Mouse (Mus musculus) neutrophil, adult 5-6 weeks (primary cell): Measurements from ENCODE around the gene Herc6. TPM values are rescaled to one million over a fixed set of nuclear protein-coding genes. Genes with fewer than 3 reads are reported as not detected.
A peak's percentile ranks its signal among the peaks of the same experiment; 100 is the strongest.

Experiments
- ATAC-seq: fragments of 151-379, 151-347 bp; 2 replicates; pipeline ENCODE4 v1.8.0; 2017; ENCODE audit warnings: mild to moderate bottlenecking, moderate TSS enrichment; ENCODE audit not compliant: insufficient number of reproducible peaks, poor library complexity, low FRiP score, severe bottlenecking; ENCODE audit errors: extremely low read depth
- total RNA-seq: library from RNA; stranded (forward); fragments of 200-1000 nt; gene quantifications from 2 replicates; pipeline ENCODE4 v1.2.3, GENCODE M21; 2017

Herc6 gene
- total RNA-seq, 1 experiment from 2014 or later: 43.8 TPM

GRCm38 (mm10) chr6:57570170-57570974 is 10.4 kb upstream of the Herc6 start:
- peak; percentile 80 for ATAC-seq

DNA sequence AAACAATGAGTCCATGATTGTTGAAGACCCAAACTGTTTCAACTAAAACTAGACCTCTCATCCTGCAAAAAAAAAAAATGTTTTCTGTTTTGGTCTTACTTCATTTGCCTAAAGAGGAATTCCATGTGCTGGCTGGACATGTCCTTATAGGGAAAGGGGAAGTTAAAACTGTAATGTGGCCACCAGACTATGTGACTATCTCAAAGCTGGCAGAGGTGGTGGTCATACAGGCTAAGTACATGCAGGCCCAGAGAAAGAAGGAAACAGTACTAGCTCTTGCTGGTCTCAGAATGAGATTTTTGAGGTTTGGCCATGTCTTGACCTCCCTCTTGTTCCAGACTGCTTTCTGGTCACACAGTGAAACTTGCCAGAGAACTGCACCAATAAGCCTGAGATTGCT is 9.2 kb upstream of the Herc6 start:
- ATAC-seq: no peak

DNA sequence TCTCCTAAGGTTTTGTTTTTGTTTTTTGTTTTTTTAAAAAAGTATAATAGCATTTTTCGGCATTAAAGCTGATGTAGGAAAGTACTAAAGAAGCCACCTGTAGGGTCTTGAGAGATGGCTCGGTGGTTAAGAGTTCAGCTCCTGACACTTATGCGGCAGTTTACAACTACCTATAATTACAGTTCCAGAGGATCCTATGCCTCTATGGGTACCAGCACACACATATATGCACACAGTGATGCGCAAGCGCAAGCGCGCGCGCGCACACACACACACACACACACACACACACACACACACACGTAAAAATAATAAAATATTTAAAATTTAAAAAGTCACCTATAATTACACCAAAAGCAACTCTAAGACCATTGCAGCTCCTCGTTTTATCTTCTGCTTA is 795 bp downstream of the Herc6 start:
- no peak for ATAC-seq

GRCm38 (mm10) chr6:57582356-57582755 is 1.6 kb downstream of the Herc6 start:
- ATAC-seq: peak; percentile 74; the same call in 1 of the 2 replicates

GRCm38 (mm10) chr6:57605546-57606307 is 24.9 kb downstream of the Herc6 start:
- no peak for ATAC-seq

DNA sequence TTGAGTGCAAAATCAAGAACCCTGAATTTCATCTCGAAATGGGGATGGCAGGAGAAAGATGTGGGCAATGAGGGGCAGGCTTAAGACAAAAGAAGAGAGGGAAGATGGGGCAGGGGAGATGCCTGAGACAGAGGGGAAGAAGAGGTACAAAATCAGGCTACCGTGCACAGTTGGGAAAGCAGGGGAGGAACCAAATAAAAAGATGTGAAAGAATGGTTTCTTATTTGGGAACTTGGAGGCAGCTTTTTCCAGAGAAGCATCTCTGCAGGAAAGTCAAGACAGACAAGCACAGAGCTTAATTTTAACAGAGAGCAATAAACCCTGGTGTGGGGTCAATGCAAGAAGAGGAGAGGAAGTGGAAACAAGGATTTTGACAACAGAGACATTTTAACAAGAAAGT is 27.2 kb downstream of the Herc6 start:
- no peak for ATAC-seq

- no peak for ATAC-seq
These were observed 28.8 kb downstream of the Herc6 start for GRCm38 (mm10) chr6:57609631-57610030.

DNA sequence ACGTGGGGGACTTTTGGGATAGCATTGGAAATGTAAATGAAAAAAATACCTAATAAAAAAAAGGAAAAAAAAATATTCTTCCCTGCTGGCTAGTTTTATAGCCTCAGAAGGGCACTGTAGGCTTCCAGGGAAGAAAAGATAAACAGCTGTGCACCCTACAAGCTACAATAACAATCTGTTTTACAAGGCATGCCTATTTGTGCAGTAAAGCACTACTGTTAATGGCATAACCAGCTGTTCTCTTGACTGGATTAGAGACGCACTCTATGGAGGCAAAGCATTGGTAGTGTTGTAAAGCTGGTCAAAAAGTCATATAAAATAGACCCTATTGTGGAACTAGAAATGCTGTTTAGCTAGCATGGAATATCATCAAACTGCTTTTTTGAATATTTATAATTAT is 35.0 kb downstream of the Herc6 start:
- ATAC-seq: no peak

GRCm38 (mm10) chr6:57639531-57639930 is 58.7 kb downstream of the Herc6 start:
- ATAC-seq: no peak

GRCm38 (mm10) chr6:57641789-57642188 is 61.0 kb downstream of the Herc6 start:
- no peak for ATAC-seq

DNA sequence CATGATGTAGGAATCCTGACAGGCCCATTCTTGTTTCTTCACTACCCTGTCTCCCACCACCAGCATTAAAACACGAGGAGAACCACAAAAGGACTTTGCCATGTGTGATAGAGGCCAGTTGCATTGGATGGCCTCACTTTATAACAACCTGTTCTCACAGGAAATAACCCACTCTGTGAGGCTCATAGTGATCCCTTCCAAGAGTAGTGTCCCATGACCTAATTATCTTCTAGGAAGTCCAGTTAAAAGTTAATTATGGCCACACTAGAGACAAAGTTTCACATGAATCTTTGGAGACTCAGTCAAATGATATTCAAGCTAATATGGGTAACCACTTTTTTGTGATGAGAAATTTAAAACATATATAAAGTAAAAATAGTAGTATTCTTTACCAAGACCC is 66.5 kb downstream of the Herc6 start:
- ATAC-seq: no peak

- no peak for ATAC-seq
These were observed 80.5 kb downstream of the Herc6 start for GRCm38 (mm10) chr6:57661295-57661694.

DNA sequence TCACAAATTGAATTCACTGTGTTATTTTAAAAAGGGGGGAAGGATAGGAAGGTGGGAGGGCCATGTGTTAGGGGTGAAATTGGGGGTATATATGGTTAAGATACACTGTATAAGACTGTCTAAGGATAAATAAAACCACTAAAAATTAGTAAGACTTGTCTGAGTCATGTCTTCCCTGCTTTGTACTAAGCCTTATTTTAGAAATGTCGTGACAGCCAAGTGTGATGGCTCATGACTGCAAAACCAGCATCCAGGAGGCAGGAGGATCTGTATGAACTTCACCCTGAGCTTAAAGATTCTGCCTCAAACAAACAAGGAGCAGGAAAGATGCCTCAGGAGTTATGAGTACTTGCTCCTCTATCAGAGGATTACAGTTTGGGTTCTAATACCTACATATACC is 103.4 kb downstream of the Herc6 start:
- no peak for ATAC-seq

GRCm38 (mm10) chr6:57691467-57692261 is 110.9 kb downstream of the Herc6 start, which contains the start of gene Pyurf:
Gene Pyurf, minus strand, starts transcription at chr6:57692078.
- ATAC-seq: peak; percentile 91

- ATAC-seq: no peak
These were observed 112.3 kb downstream of the Herc6 start for GRCm38 (mm10) chr6:57693116-57693515.

DNA sequence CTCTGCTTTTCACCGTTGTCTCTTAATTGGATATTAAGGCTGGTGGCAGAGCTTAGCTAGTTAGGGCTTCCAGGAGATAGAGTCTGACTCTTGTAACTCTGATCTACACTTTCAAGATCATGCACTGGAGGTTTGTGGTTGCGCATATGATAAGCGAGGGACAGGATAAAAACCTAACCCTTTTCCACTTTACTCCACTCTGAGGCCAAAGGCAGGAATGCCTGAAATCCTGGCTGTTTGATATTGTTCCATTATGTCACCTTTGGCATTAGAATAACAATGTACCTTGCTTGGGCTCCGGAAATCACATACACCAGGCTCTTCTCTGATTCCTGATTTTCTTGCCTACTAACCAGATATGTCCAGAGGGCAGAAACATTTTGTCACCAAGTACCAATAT is 120.9 kb downstream of the Herc6 start:
- ATAC-seq: no peak

- 0 out of 2 replicates have a peak, but pooled peaks have one; percentile 9 for ATAC-seq
These were observed 121.6 kb downstream of the Herc6 start, which contains the start of gene Lancl2 for GRCm38 (mm10) chr6:57702376-57702742. Gene Lancl2, plus strand, starts transcription at chr6:57702540.

GRCm38 (mm10) chr6:57702743-57703499 is 122.1 kb downstream of the Herc6 start:
- ATAC-seq: peak; percentile 95

DNA sequence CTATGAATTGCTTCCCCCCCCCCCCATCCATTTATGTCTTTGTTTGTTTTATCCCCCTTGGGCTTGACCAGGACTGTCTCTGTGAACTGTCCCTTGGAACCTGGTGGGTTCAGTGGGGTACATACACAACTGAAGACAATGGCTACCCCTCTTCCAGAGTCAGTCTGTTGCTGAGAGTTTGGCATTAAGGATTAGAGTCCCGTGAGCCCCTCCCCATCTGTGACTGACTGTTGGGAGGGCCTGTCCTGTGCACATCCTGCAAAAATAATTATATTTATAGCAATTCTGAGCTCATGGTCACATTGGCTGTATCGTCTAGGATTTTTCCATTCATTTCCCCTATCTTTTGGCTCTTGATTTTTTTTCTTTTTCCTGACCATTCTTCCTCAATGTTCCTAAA is 122.9 kb downstream of the Herc6 start:
- ATAC-seq: no peak
